Mouse (Mus musculus): ENCODE results near the gene Gbp9. TPM values are rescaled to one million over a fixed set of nuclear protein-coding genes. Genes with fewer than 3 reads are reported as not detected.
"Not testable (repeated sequence)": the region's sequence is repeated elsewhere in the genome, so short reads cannot be mapped to it uniquely, and the experiment has no call there.

The Gbp9 gene
- total and polyA plus RNA-seq, 3 experiments, result 1.5 to 8.7 (median 8.5) TPM

DNA sequence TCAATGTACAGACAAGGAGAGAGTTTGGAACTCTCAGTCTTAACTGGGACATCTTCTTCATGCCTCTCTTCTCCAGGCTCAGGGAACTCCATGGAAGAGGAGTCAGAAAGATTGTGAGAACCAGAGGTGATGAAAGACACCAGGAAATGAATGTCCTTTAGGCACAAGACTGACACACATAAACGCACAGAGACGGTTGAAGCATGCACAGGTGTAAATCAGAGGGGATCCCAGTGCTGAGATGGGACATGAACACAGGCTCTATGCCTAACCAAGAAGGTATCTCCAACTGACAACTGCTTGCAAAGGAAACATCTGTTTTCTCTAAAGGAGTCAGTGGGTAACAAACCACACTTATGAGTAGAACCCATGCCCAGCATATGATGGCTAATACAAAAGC lies 79.1 kb downstream of the Gbp9 start:
- no peak for DNase-seq

DNA sequence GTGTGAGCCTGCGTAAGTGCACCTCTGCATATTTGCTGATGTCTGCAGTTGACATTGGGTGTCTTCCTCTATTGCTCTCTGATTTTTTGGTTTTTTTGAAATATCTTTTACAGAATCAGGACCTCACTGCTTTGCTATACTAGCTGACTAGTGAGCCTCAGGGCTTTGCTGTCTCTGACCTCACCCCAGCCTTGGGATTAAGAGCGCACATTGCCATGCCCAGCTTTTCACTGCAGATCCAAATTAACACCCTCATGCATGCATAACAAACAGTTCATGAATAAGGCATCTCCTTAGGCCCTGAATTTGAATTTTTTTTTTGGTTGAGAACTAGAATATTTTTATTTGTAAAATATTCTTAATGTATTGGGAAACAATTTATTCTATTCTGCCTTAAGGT lies 84.1 kb downstream of the Gbp9 start:
- DNase-seq, result no peak

DNA sequence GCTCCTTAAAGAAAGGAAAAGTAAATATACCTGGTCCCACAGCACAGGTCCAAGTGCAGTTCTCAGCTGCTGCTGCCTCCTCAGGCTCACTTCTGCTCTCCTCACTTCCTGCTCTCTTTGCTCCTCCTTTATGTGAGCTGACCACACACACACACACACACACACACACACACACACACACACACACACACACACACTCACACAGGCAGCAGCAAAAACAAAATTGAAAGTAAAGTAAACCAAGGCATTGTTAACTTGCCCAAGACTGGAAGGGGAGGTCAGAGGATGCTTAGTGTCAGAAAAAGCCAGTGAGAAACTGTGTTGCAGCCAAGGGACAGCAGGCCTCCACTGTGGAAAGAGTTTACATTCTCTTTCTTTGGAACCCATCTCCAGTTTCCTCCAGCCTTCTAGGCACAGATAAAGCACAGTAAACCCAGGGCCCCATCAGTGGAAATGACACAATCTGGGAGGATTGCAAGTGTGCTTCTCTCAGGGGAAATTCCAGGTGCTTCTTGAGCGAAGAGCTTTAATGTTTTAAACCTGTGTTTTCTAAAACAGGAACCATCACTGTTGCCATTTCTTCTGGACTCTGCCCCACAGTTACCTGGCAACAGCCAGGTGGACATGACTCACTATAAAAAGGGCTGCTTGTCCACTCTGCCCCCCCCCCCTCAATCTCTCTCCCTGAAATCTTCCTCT lies 85.7 kb downstream of the Gbp9 start:
- DNase-seq, result not testable (repeated sequence)

DNA sequence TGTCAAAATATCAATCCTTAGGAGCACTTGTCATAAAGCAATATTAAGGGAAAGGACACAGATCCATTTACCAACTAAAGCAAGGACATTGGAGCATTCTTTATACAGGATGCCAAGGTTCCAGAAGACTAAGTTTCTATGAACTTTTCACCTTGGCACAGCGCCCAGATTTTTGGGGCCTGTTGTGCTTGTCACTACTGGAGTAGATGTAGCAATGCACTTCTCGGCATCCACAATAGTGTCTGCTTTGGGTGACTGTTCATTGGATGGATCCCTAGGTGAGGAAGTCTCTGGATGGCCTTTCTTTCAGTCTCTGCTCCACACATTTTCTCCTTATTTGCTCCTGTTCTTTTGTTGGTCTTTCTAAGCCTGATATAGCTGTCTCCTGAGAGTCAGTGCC lies 107.0 kb downstream of the Gbp9 start:
- peak; percentile 52 for DNase-seq

Other genes starting within 250 kb of the Gbp9 start
- gene Abcg3, start 156.8 kb downstream of the Gbp9 start, total RNA-seq (2021), result under 1 TPM; 0.37 to 0.73 TPM
- 0.07 and 0.13 TPM in 2 replicates for gene Abcg3, start 156.8 kb downstream of the Gbp9 start, polyA plus RNA-seq (2012; rRNA removed)
- under 1 TPM; 0.40 to 0.52 TPM for gene Gbp8, start within 50 bp of the Gbp9 start, total RNA-seq (2021)
- 0.20 and 0.24 TPM in 2 replicates for gene Gbp8, start within 50 bp of the Gbp9 start, polyA plus RNA-seq (2012; rRNA removed)
- gene Gbp4, start within 50 bp of the Gbp9 start, total RNA-seq (2021), result 1 to 10 TPM; 3.9 to 4.8 TPM
- gene Gbp4, start within 50 bp of the Gbp9 start, polyA plus RNA-seq (2012; rRNA removed), result 2.9 and 3.7 TPM in 2 replicates
- 1 to 10 TPM in 1 of 2 experiments, under 1 TPM in 1; 0.17 to 1.8 TPM for gene Gbp10, start 100.0 kb upstream of the Gbp9 start, total RNA-seq (2021)
- 0.20 and 0.51 TPM in 2 replicates for gene Gbp10, start 100.0 kb upstream of the Gbp9 start, polyA plus RNA-seq (2012; rRNA removed)
- gene Gm43302, start 154.2 kb upstream of the Gbp9 start, total RNA-seq (2021), result under 1 TPM in 1 of 2 experiments, not detected in 1; 0.07 TPM
- gene Gm43302, start 154.2 kb upstream of the Gbp9 start, polyA plus RNA-seq (2012; rRNA removed), result 1.6 and 2.3 TPM in 2 replicates
- gene Gbp6, start 154.2 kb upstream of the Gbp9 start, total RNA-seq (2021), result 10 to 100 TPM; 15.0 to 19.5 TPM
- 1.4 and 1.5 TPM in 2 replicates for gene Gbp6, start 154.2 kb upstream of the Gbp9 start, polyA plus RNA-seq (2012; rRNA removed)

All from adrenal gland, adult 2 months (tissue).